Mouse (Mus musculus): ENCODE results near the gene Ndufa12.

Gene Ndufa12

GRCm38 (mm10) chr10:94198482-94199405 is at the start of gene Ndufa12:
Ndufa12 (plus strand) TSS chr10:94198720.
- peak; percentile 97 for DNase-seq (ENCODE audit: low spot score)

GRCm38 (mm10) chr10:94151488-94151887 is 47.0 kb upstream of the Ndufa12 start:
- no peak for DNase-seq (ENCODE audit: low spot score)

- DNase-seq (ENCODE audit: low spot score) = no peak
Measured at GRCm38 (mm10) chr10:94153841-94154240, 44.7 kb upstream of the Ndufa12 start.

GRCm38 (mm10) chr10:94158962-94159361 is 39.6 kb upstream of the Ndufa12 start:
- DNase-seq (ENCODE audit: low spot score) = no peak

GRCm38 (mm10) chr10:94159406-94159805 is 39.1 kb upstream of the Ndufa12 start:
- no peak for DNase-seq (ENCODE audit: low spot score)

GRCm38 (mm10) chr10:94161051-94161765 is 37.3 kb upstream of the Ndufa12 start:
- DNase-seq (ENCODE audit: low spot score) = no peak

- no peak for DNase-seq (ENCODE audit: low spot score)
Measured at GRCm38 (mm10) chr10:94162031-94162430, 36.5 kb upstream of the Ndufa12 start.

- DNase-seq (ENCODE audit: low spot score) = no peak
Measured at GRCm38 (mm10) chr10:94164104-94164845, 34.2 kb upstream of the Ndufa12 start.

GRCm38 (mm10) chr10:94165426-94165825 is 33.1 kb upstream of the Ndufa12 start:
- no peak for DNase-seq (ENCODE audit: low spot score)

- DNase-seq (ENCODE audit: low spot score) = no peak
Measured at GRCm38 (mm10) chr10:94167051-94167750, 31.3 kb upstream of the Ndufa12 start.

GRCm38 (mm10) chr10:94171440-94172130 is 26.9 kb upstream of the Ndufa12 start:
- no peak for DNase-seq (ENCODE audit: low spot score)

- DNase-seq (ENCODE audit: low spot score) = no peak
Measured at GRCm38 (mm10) chr10:94172137-94172536, 26.4 kb upstream of the Ndufa12 start.

- DNase-seq (ENCODE audit: low spot score) = peak; percentile 24
Measured at GRCm38 (mm10) chr10:94172706-94173105, 25.8 kb upstream of the Ndufa12 start.

- no peak for DNase-seq (ENCODE audit: low spot score)
Measured at GRCm38 (mm10) chr10:94174652-94175051, 23.9 kb upstream of the Ndufa12 start.

GRCm38 (mm10) chr10:94183199-94183598 is 15.3 kb upstream of the Ndufa12 start:
- DNase-seq (ENCODE audit: low spot score) = no peak

GRCm38 (mm10) chr10:94204973-94205372 is 6.5 kb downstream of the Ndufa12 start:
- no peak for DNase-seq (ENCODE audit: low spot score)

GRCm38 (mm10) chr10:94210718-94211618 is 12.4 kb downstream of the Ndufa12 start:
- DNase-seq (ENCODE audit: low spot score) = peak; percentile 31

GRCm38 (mm10) chr10:94211725-94212124 is 13.2 kb downstream of the Ndufa12 start:
- DNase-seq (ENCODE audit: low spot score) = no peak

- DNase-seq (ENCODE audit: low spot score) = peak; percentile 12
Measured at GRCm38 (mm10) chr10:94225026-94225750, 26.7 kb downstream of the Ndufa12 start.
